Mouse (Mus musculus) megakaryocyte, embryonic 14.5 days (primary cell): ENCODE measurements around the gene Plekhh1.

ENCODE experiments used
- FLI1 ChIP-seq: IDR thresholded peaks from 2 replicates; pipeline ENCODE4 v1.6.1; 2012; ENCODE audit warnings: low read length, inconsistent platforms, mixed read lengths
- GATA1 ChIP-seq: IDR thresholded peaks from 3 replicates; pipeline ENCODE4 v1.6.1; 2012; ENCODE audit warnings: mixed read lengths, low read length, inconsistent platforms, borderline replicate concordance

- no peak for TF ChIP-seq GATA1
- no peak for TF ChIP-seq FLI1
Measured at GRCm38 (mm10) chr12:79055276-79055675, 26.3 kb downstream of the Plekhh1 start.
